Mouse (Mus musculus) hematopoietic stem cell, adult 5-6 weeks (primary cell): ENCODE results near the gene Ascc1. TPM values are rescaled to one million over a fixed set of nuclear protein-coding genes. Genes with fewer than 3 reads are reported as not detected.

Source experiments
- total RNA-seq: library from RNA; stranded (forward); fragments of 172-1452, 232-1000 nt; gene quantifications from 2 replicates; pipeline ENCODE4 v1.2.3, GENCODE M21; 2017

The Ascc1 gene
- total RNA-seq, 1 experiment from 2014 or later: 50.8 TPM

Other genes with a start within 250 kb of the Ascc1 start
- 24.3 and 26.6 TPM in 2 replicates for gene Dnajb12, start 123.2 kb upstream of the Ascc1 start, total RNA-seq
- 2.5 and 7.9 TPM in 2 replicates for gene Ddit4, start 51.0 kb upstream of the Ascc1 start, total RNA-seq
- 42.0 and 44.3 TPM in 2 replicates for gene Anapc16, start 330 bp downstream of the Ascc1 start, total RNA-seq
- 0.50 TPM in 1 of 2 replicates, not detected in the other for gene Spock2, start 103.4 kb downstream of the Ascc1 start, total RNA-seq
- gene Chst3, start 216.5 kb downstream of the Ascc1 start, total RNA-seq: 0.10 and 0.31 TPM in 2 replicates